Mouse (Mus musculus): ENCODE measurements at regions not wholly inside any gene's neighbourhood (a gene's known extent, or its start where the extent isn't known, plus 50 kb on each side); places are given as distances from the start of the nearest gene placed in this dataset.

DNA sequence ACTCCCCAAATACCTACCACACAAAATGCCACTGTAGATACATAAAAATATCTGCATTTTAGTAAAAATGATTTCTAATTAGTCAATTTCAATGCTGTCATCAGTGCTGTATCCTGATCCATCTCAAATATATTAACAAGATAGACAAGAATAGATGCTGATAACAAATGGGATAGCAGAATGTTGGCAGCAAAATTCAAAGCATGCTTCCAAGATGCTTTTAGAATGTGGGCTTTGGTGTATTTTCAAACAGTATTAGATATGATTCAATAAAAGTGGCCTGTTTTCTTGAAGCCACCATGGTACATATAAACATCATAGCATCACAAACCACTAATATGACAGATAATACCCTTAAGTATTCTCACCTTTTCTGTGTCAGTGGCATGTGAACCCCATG, 597.6 kb downstream of the Cenpc1 start:
- DNase-seq (ENCODE audit: low spot score in 2 of 2) = no peak

GRCm38 (mm10) chr5:85467151-85467550, 598.2 kb downstream of the Cenpc1 start:
- DNase-seq (ENCODE audit: low spot score in 2 of 2) = no peak

Measured in right cerebral cortex, postnatal 36 days (tissue).